Comparison of ENCODE assay signal across 9 mouse cellular contexts in the genomic region with DNA sequence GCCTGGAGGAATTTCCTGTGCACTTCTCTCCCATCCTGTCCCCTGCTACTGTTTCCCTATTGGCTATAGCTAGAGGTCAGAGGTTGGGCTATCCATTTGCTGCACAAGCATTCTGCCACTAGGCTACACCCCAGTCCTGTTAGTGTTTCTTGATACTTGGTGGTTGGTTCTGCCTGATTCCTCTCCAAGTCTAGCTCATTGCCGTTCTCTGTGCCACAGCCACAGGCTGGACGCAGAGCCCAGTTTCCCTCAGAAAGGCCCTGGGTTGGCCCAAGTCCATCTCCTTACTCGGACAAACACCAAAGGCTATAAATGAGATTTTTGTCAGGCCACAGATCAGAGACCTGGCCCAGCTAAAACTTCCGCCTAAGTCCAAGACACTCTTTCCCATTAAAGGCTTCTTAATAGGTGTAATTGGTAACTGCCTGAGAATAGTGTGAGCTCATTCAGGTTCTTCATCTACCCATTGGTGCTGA.
DNase-seq lines count a peak whose midpoint lies in the region; ATAC-seq and TF ChIP-seq lines count a peak whose summit lies in the region.
"Had no signal": no experiment of that assay in that cellular context is flagged by ENCODE, and none has a peak within 500 bp of the region (broad histone marks: within the 10 kb centered on the region; RNA-seq: fewer than 3 reads in every experiment).

No protein-coding gene starts in this region.

- H3K4me2 ChIP-seq in forebrain, embryonic 14.5 days (ENCODE audit: low read length), result no peak overlapping the region
- H3K4me2 ChIP-seq: heart, embryonic 15.5 days had no signal

- no peaks in the 10 kb centered on the region for H3K9me3 ChIP-seq in forebrain, embryonic 14.5 days (replicated peaks; ENCODE audit: control insufficient read depth, low read length)
- H3K9me3 ChIP-seq: heart, embryonic 15.5 days had no signal

- no peak for TF ChIP-seq CTCF in brain, embryonic 14.5 days (IDR thresholded peaks at IDR 0.05; ENCODE audit: borderline replicate concordance, extremely low read depth, insufficient read depth, insufficient read length)

- DNase-seq in kidney, postnatal 10 days, result peak; percentile 29
- no peak for DNase-seq in kidney, adult 11 months
- peak; percentile 85 for DNase-seq in brain, embryonic 14.5 days (ENCODE audit: low read depth)
- DNase-seq in forebrain, embryonic 14.5 days (ENCODE audit: low spot score), result peak; percentile 65
- peak; percentile 28 to 56 for DNase-seq in left cerebral cortex, postnatal 14 days (ENCODE audit: low spot score in 2 of 2)
- no peak for DNase-seq in MN1 (ENCODE audit: low spot score)
- DNase-seq in urinary bladder, postnatal 25 days (ENCODE audit: low spot score), result no peak
- DNase-seq: thymus, postnatal 25 days had no signal

- no peak overlapping the region for H3K4me3 ChIP-seq in forebrain, embryonic 14.5 days (ENCODE audit: low read depth, low read length)
- H3K4me3 ChIP-seq: heart, embryonic 15.5 days had no signal

- peak; percentile 73 for ATAC-seq in forebrain, embryonic 14.5 days

- peaks cover 3% of the 10 kb centered on the region; the same call in 1 of the 2 replicates for H3K4me1 ChIP-seq in forebrain, embryonic 14.5 days (ENCODE audit: control insufficient read depth, insufficient read depth, low read length)

- no peaks in the 10 kb centered on the region for H3K27me3 ChIP-seq in forebrain, embryonic 14.5 days (replicated peaks; ENCODE audit: control insufficient read depth, insufficient read depth, low read length)
- H3K27me3 ChIP-seq: heart, embryonic 15.5 days had no signal

- H3K27ac ChIP-seq in forebrain, embryonic 14.5 days (ENCODE audit: low read depth, low read length), result no peak overlapping the region
- H3K27ac ChIP-seq: heart, embryonic 15.5 days had no signal

- no peak for TF ChIP-seq POLR2A in brain, embryonic 14.5 days (IDR thresholded peaks at IDR 0.05; ENCODE audit: borderline replicate concordance, extremely low read depth, insufficient read depth, insufficient read length, poor library complexity, severe bottlenecking)

- intact Hi-C loops in left cerebral cortex, postnatal 14 days (cut with DNase I), result no loop called here

- WGBS in forebrain, embryonic 14.5 days, result 16% methylated on average over 4 of the region's 4 CpGs

- H3K36me3 ChIP-seq in forebrain, embryonic 14.5 days (ENCODE audit: control insufficient read depth, insufficient read depth, low read length), result no peaks in the 10 kb centered on the region
- H3K36me3 ChIP-seq: heart, embryonic 15.5 days had no signal

- no peak overlapping the region for H3K9ac ChIP-seq in forebrain, embryonic 14.5 days (ENCODE audit: low read length)
- H3K9ac ChIP-seq: heart, embryonic 15.5 days had no signal

Comparison
In these comparisons a context has a peak if more than half of its experiments do, and no peak if none do; other contexts are left out.
1. DNase-seq: peak in kidney, postnatal 10 days (single experiment), brain, embryonic 14.5 days (single experiment), forebrain, embryonic 14.5 days (single experiment) and left cerebral cortex, postnatal 14 days (2 of 2); none in kidney, adult 11 months (single experiment), MN1 (single experiment) and urinary bladder, postnatal 25 days (single experiment).